Mouse (Mus musculus): Measurements from ENCODE around the gene Zbtb8b. TPM values are rescaled to one million over a fixed set of nuclear protein-coding genes. Genes with fewer than 3 reads are reported as not detected.

Gene Zbtb8b
- total and polyA plus RNA-seq, 3 experiments = 0.08 to 0.29 TPM; not detected in 1

GRCm38 (mm10) chr4:129390216-129390743 is 50.4 kb downstream of the Zbtb8b start:
- Histone ChIP-seq H3K4me1 (ENCODE audit: control insufficient read depth in 1 of 2, insufficient read depth in 2 of 2, low read length in 2 of 2) (peaks cover 0 to 12% of the 10 kb centered on the region in 2 experiments; a peak in 3 of 4 replicates), H3K36me3 (ENCODE audit: control insufficient read depth in 1 of 2, insufficient read depth in 2 of 2, low read length in 2 of 2) (peaks cover 0 to 7% of the 10 kb centered on the region in 2 experiments; a peak in 2 of 4 replicates), H3K9me3 (replicated peaks; ENCODE audit: insufficient read depth, low read length) (no peaks in the 10 kb centered on the region), H3K27ac (ENCODE audit: control insufficient read depth, low read depth, low read length) (peak overlapping the region; percentile 20), H3K79me2 (ENCODE audit: control insufficient read depth, insufficient read depth, low read length, poor library complexity) (no peaks in the 10 kb centered on the region), H3K27me3 (ENCODE audit: control insufficient read depth in 1 of 2, insufficient read depth in 2 of 2, low read length in 2 of 2) (no peaks in the 10 kb centered on the region), H3K9ac (ENCODE audit: control insufficient read depth, low read depth, low read length, poor library complexity, severe bottlenecking) (peak overlapping the region; percentile 43), H3K4me3 (ENCODE audit: control insufficient read depth in 1 of 2, insufficient read depth in 1 of 2, low read depth in 2 of 2, low read length in 2 of 2) (peak overlapping the region; percentile 37 to 51)
- TF ChIP-seq USF2 (IDR thresholded peaks at IDR 0.05; ENCODE audit: borderline replicate concordance in 1 of 2, insufficient read depth in 1 of 2, low read depth in 1 of 2, low read length in 2 of 2) (no peak), HCFC1 (IDR thresholded peaks at IDR 0.05; ENCODE audit: low read depth, low read length) (0 out of 2 replicates have a peak, but pooled peaks have one; percentile 30), EP300 (IDR thresholded peaks at IDR 0.05; ENCODE audit: low read depth in 1 of 2, low read length in 2 of 2) (0 out of 4 replicates have a peak, but pooled peaks of 1 of the 2 experiments have one; percentile 9), ZKSCAN1 (IDR thresholded peaks at IDR 0.05; ENCODE audit: low read depth, low read length) (no peak), ZMIZ1 (IDR thresholded peaks at IDR 0.05; ENCODE audit: low read depth, low read length) (no peak), ETS1 (IDR thresholded peaks at IDR 0.05; ENCODE audit: low read depth, low read length) (peak; percentile 68), ELF1 (IDR thresholded peaks at IDR 0.05; ENCODE audit: low read depth, low read length) (peak; percentile 68; the same call in 1 of the 2 replicates), USF1 (IDR thresholded peaks at IDR 0.05; ENCODE audit: low read depth, low read length) (no peak), GATA1 (IDR thresholded peaks at IDR 0.05; ENCODE audit: low read depth, low read length) (peak; percentile 67), TCF12 (IDR thresholded peaks at IDR 0.05; ENCODE audit: low read depth, low read length) (0 out of 2 replicates have a peak, but pooled peaks have one; percentile 23), E2F4 (IDR thresholded peaks at IDR 0.05; ENCODE audit: borderline replicate concordance, low read depth, low read length) (no peak), NRF1 (IDR thresholded peaks at IDR 0.05; ENCODE audit: insufficient read depth, low read depth, low read length, poor library complexity, severe bottlenecking) (no peak), MEF2A (IDR thresholded peaks at IDR 0.05; ENCODE audit: extremely low read depth, insufficient replicate concordance, low read depth, low read length, poor library complexity, severe bottlenecking) (peak; percentile 80; the same call in 1 of the 2 replicates)
- peak; percentile 75 for DNase-seq (ENCODE audit: low read depth, low spot score)

DNA sequence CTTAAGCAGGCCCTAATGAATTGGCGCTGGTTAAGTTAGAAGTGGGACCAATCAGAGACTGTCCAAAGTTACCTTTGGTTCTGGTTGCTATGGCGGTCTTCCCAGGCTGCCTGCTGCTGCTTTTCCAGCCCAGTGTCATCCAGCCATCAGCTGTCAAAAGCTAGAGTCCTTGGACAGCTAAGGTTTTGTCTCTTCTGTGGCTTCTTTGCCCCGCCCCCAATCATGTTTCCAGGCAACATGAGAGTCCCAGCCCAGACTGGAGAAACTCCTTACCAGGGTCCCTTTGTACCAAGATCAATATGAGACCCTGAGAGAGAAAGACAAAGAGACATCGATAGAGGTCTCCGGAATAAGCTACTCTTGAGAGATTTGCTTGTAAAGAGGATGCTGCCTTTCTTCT is 52.2 kb downstream of the Zbtb8b start:
- no peak overlapping the region for H3K4me3 ChIP-seq (ENCODE audit: control insufficient read depth in 1 of 2, insufficient read depth in 1 of 2, low read depth in 2 of 2, low read length in 2 of 2)
- peaks cover 0 to 7% of the 10 kb centered on the region in 2 experiments; a peak in 2 of 4 replicates for H3K36me3 ChIP-seq (ENCODE audit: control insufficient read depth in 1 of 2, insufficient read depth in 2 of 2, low read length in 2 of 2)
- H3K4me1 ChIP-seq (ENCODE audit: control insufficient read depth in 1 of 2, insufficient read depth in 2 of 2, low read length in 2 of 2) = peaks cover 0 to 10% of the 10 kb centered on the region in 2 experiments; a peak in 3 of 4 replicates
- DNase-seq (ENCODE audit: low read depth, low spot score) = no peak
- H3K27ac ChIP-seq (ENCODE audit: control insufficient read depth, low read depth, low read length) = no peak overlapping the region
- TF ChIP-seq KAT2A (conservative IDR thresholded peaks at IDR 0.05; ENCODE audit: low read depth, low read length) (no peak), RAD21 (IDR thresholded peaks at IDR 0.05; ENCODE audit: low read depth, low read length) (no peak), BHLHE40 (IDR thresholded peaks at IDR 0.05; ENCODE audit: borderline replicate concordance, low read depth, low read length) (no peak), E2F4 (IDR thresholded peaks at IDR 0.05; ENCODE audit: borderline replicate concordance, low read depth, low read length) (no peak), ZC3H11A (IDR thresholded peaks at IDR 0.05; ENCODE audit: low read depth, low read length) (no peak), POLR2AphosphoS2 (IDR thresholded peaks at IDR 0.05; ENCODE audit: low read length) (no peak), ETS1 (IDR thresholded peaks at IDR 0.05; ENCODE audit: low read depth, low read length) (no peak), USF1 (IDR thresholded peaks at IDR 0.05; ENCODE audit: low read depth, low read length) (no peak), GABPA (IDR thresholded peaks at IDR 0.05; ENCODE audit: low read depth, low read length) (no peak), ZMIZ1 (IDR thresholded peaks at IDR 0.05; ENCODE audit: low read depth, low read length) (no peak), JUND (IDR thresholded peaks at IDR 0.05; ENCODE audit: low read depth, low read length) (no peak), USF2 (IDR thresholded peaks at IDR 0.05; ENCODE audit: borderline replicate concordance in 1 of 2, insufficient read depth in 1 of 2, low read depth in 1 of 2, low read length in 2 of 2) (no peak), MAX (IDR thresholded peaks at IDR 0.05; ENCODE audit: low read length) (no peak), POLR2AphosphoS5 (IDR thresholded peaks at IDR 0.05; ENCODE audit: borderline replicate concordance, low read depth, low read length) (no peak), GATA1 (IDR thresholded peaks at IDR 0.05; ENCODE audit: low read depth, low read length) (no peak), TBP (IDR thresholded peaks at IDR 0.05; ENCODE audit: low read depth, low read length) (no peak)
- no peaks in the 10 kb centered on the region for H3K27me3 ChIP-seq (ENCODE audit: control insufficient read depth in 1 of 2, insufficient read depth in 2 of 2, low read length in 2 of 2)
- H3K9me3 ChIP-seq (replicated peaks; ENCODE audit: insufficient read depth, low read length) = no peaks in the 10 kb centered on the region
- H3K79me2 ChIP-seq (ENCODE audit: control insufficient read depth, insufficient read depth, low read length, poor library complexity) = no peaks in the 10 kb centered on the region
- no peak overlapping the region for H3K9ac ChIP-seq (ENCODE audit: control insufficient read depth, low read depth, low read length, poor library complexity, severe bottlenecking)

Measured in MEL (cell line).